ENCODE assay signal across 15 mouse cellular contexts in the genomic region with DNA sequence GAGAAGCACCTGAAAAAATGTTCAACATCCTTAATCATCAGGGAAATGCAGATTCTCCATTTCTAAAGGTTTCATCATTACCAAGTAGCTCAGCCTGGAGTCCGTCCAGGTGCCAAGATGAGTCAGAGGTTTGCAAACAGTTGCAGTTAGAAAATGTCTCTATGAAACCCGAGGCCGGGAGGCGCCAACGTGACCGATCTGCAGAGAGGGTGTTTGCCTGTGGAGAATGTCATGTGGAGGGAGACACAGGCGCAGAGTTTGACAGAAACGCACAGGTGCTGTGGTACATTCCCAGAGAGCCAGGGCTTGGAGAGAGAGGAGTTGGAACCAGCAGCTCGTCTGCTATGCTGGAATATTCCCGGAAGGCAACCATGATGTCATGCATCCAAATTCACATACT. TPM values are rescaled to one million over a fixed set of nuclear protein-coding genes. Genes with fewer than 3 reads are reported as not detected.
A peak's percentile ranks its signal among the peaks of the same experiment; 100 is the strongest.
DNase-seq lines count a peak whose midpoint lies in the region; ATAC-seq and TF ChIP-seq lines count a peak whose summit lies in the region.
"Had no signal": no experiment of that assay in that cellular context is flagged by ENCODE, and none has a peak within 500 bp of the region (broad histone marks: within the 10 kb centered on the region; RNA-seq: fewer than 3 reads in every experiment).

No protein-coding gene starts in this region.

- H3ac ChIP-seq in C2C12 (ENCODE audit: control insufficient read depth, insufficient read length, low read depth), result no peak overlapping the region

- peaks cover 14% of the 10 kb centered on the region for H3K4me1 ChIP-seq in kidney, embryonic 15.5 days

- no peak for ATAC-seq in kidney, embryonic 15.5 days (replicated peaks; ENCODE audit: low FRiP score)
- ATAC-seq: activated CD4-positive, CD25-positive, alpha-beta regulatory T cell, adult 4 months; CD4-positive, CD25-positive, alpha-beta regulatory T cell, adult 4 months; forebrain, embryonic 13.5 days; midbrain, embryonic 15.5 days had no signal

- H3K27me3 ChIP-seq in C2C12 (ENCODE audit: control insufficient read depth, insufficient read depth, insufficient read length), result no peaks in the 10 kb centered on the region
- H3K27me3 ChIP-seq in kidney, embryonic 15.5 days, result peaks cover 4% of the 10 kb centered on the region; the same call in 1 of the 2 replicates
- H3K27me3 ChIP-seq: midbrain, embryonic 15.5 days had no signal

- peak; percentile 3 to 7 for DNase-seq in heart, postnatal 10 days
- DNase-seq in heart, postnatal 25 days (ENCODE audit: low spot score), result no peak
- DNase-seq in brain, adult 2 months (ENCODE audit: low read depth, low spot score), result peak; percentile 63
- DNase-seq in lung, postnatal 4 days, result peak; percentile 42 to 52
- DNase-seq in spleen, adult 18-20 months, result no peak
- no peak for DNase-seq in retina, embryonic 14.5 days (ENCODE audit: low spot score)
- DNase-seq: kidney, adult 8-10 months had no signal

- no peaks in the 10 kb centered on the region for H3K9me3 ChIP-seq in kidney, embryonic 15.5 days (replicated peaks)
- H3K9me3 ChIP-seq: forebrain, embryonic 13.5 days; heart, embryonic 15.5 days; limb, embryonic 13.5 days; midbrain, embryonic 15.5 days had no signal

- H3K4me3 ChIP-seq in C2C12 (ENCODE audit: insufficient read depth, poor library complexity, severe bottlenecking), result no peak overlapping the region
- no peak overlapping the region for H3K4me3 ChIP-seq in kidney, embryonic 15.5 days (replicated peaks)
- H3K4me3 ChIP-seq: forebrain, embryonic 13.5 days; heart, embryonic 15.5 days; limb, embryonic 13.5 days; midbrain, embryonic 15.5 days had no signal

- H3K9ac ChIP-seq in kidney, embryonic 15.5 days, result no peak overlapping the region
- H3K9ac ChIP-seq: forebrain, embryonic 13.5 days; heart, embryonic 15.5 days; limb, embryonic 13.5 days; midbrain, embryonic 15.5 days had no signal

- no peak overlapping the region for H3K27ac ChIP-seq in kidney, embryonic 15.5 days
- H3K27ac ChIP-seq: forebrain, embryonic 13.5 days; heart, embryonic 15.5 days; limb, embryonic 13.5 days; midbrain, embryonic 15.5 days had no signal

- intact Hi-C loops in heart, postnatal 10 days (cut with DNase I), result no loop called here
- intact Hi-C loops in heart, postnatal 25 days (cut with DNase I), result no loop called here

- H3K36me3 ChIP-seq in C2C12 (ENCODE audit: control insufficient read depth, insufficient read depth), result no peaks in the 10 kb centered on the region
- H3K36me3 ChIP-seq in kidney, embryonic 15.5 days, result no peaks in the 10 kb centered on the region
- H3K36me3 ChIP-seq: heart, embryonic 15.5 days; limb, embryonic 13.5 days; midbrain, embryonic 15.5 days had no signal

- H3K79me3 ChIP-seq in C2C12 (ENCODE audit: low read depth), result peaks cover 3% of the 10 kb centered on the region

- no peak for TF ChIP-seq CTCF in C2C12 (IDR thresholded peaks at IDR 0.05; ENCODE audit: control insufficient read depth, insufficient read depth, insufficient read length)

- no peak overlapping the region for H3K4me2 ChIP-seq in kidney, embryonic 15.5 days
- H3K4me2 ChIP-seq: forebrain, embryonic 13.5 days; heart, embryonic 15.5 days; limb, embryonic 13.5 days; midbrain, embryonic 15.5 days had no signal

- 73% methylated on average over 10 of the region's 10 CpGs for WGBS in kidney, embryonic 15.5 days

- H3K79me2 ChIP-seq in C2C12 (ENCODE audit: control insufficient read depth, insufficient read depth), result peaks cover 10% of the 10 kb centered on the region

TF ChIP-seq in C2C12, 6 proteins besides CTCF, POLR2A, EP300 and RAD21:
- TF ChIP-seq MAX (IDR thresholded peaks at IDR 0.05) (peak; percentile 67), CEBPB (IDR thresholded peaks at IDR 0.05; ENCODE audit: low read depth) (peak; percentile 57), MYOD1 (IDR thresholded peaks at IDR 0.05; ENCODE audit: control insufficient read depth, insufficient read length, low read depth) (peak; percentile 96), MYOG (IDR thresholded peaks at IDR 0.05; ENCODE audit: control insufficient read depth, extremely low read depth, insufficient read length) (no peak), FOSL1 (IDR thresholded peaks at IDR 0.05; ENCODE audit: insufficient read depth, low read length, poor library complexity, severe bottlenecking) (no peak), USF1 (IDR thresholded peaks at IDR 0.05; ENCODE audit: low read depth) (peak; percentile 78)

RNA-seq across cellular contexts. Expression of gene Stbd1, which starts 3.8 kb away (rescaled TPM):
- total RNA-seq in heart, postnatal 10 days (2021), result 10 to 100 TPM in 1 of 2 experiments, 1 to 10 TPM in 1; 9.4 to 12.7 TPM
- total RNA-seq in heart, postnatal 25 days (2021), result 1 to 10 TPM; 1.2 to 1.5 TPM
- polyA plus RNA-seq in C2C12 (2012; fragmentation: generic; extraction: Trizol), result 50.6 TPM
- 30.7 and 33.5 TPM in 2 replicates for polyA plus RNA-seq in kidney, embryonic 15.5 days (2015; fragmentation: Nextera tagmentation; extraction: Ambion mirVana)

RNA-seq across cellular contexts. Expression of gene Fam47e, which starts 44.2 kb away (rescaled TPM):
- total RNA-seq in heart, postnatal 10 days (2021), result not detected
- total RNA-seq in heart, postnatal 25 days (2021), result not detected
- not detected for polyA plus RNA-seq in C2C12 (2012; fragmentation: generic; extraction: Trizol)
- not detected in 2 replicates for polyA plus RNA-seq in kidney, embryonic 15.5 days (2015; fragmentation: Nextera tagmentation; extraction: Ambion mirVana)
- polyA plus RNA-seq: activated CD4-positive, CD25-positive, alpha-beta regulatory T cell, adult 4 months; CD4-positive, CD25-positive, alpha-beta regulatory T cell, adult 4 months; forebrain, embryonic 13.5 days; limb, embryonic 13.5 days had no signal

Comparison
In these comparisons a context has a peak if more than half of its experiments do, and no peak if none do; other contexts are left out.
1. DNase-seq: peak in heart, postnatal 10 days (2 of 2), brain, adult 2 months (single experiment) and lung, postnatal 4 days (2 of 2); none in heart, postnatal 25 days (single experiment), spleen, adult 18-20 months (0 of 2) and retina, embryonic 14.5 days (single experiment).
2. RNA of gene Stbd1, which starts 3.8 kb away (total RNA-seq): 9.4 to 12.7 TPM in heart, postnatal 10 days; 1.2 to 1.5 TPM in heart, postnatal 25 days; every median in the first group is over 4 times any median in the second.